Mouse (Mus musculus) frontal cortex, adult 2 months (tissue): ENCODE results near the gene Chac1. TPM values are rescaled to one million over a fixed set of nuclear protein-coding genes. Genes with fewer than 3 reads are reported as not detected.

Experiments
- DNase-seq, 2 experiments: peaks; one replicate each; pipeline ENCODE4 v3.0.0; 2022; ENCODE audit warnings: low spot score in 1 of 2; ENCODE audit errors: extremely low spot score in 1 of 2
- polyA plus RNA-seq: library from polyadenylated mRNA; depleted of rRNA; stranded (reverse); fragments of >200 nt; gene quantifications from 2 replicates; pipeline ENCODE4 v1.2.3, GENCODE M21; 2012; rRNA removed

Gene Chac1
- polyA plus RNA-seq, result 7.1 and 7.6 TPM in 2 replicates

DNA sequence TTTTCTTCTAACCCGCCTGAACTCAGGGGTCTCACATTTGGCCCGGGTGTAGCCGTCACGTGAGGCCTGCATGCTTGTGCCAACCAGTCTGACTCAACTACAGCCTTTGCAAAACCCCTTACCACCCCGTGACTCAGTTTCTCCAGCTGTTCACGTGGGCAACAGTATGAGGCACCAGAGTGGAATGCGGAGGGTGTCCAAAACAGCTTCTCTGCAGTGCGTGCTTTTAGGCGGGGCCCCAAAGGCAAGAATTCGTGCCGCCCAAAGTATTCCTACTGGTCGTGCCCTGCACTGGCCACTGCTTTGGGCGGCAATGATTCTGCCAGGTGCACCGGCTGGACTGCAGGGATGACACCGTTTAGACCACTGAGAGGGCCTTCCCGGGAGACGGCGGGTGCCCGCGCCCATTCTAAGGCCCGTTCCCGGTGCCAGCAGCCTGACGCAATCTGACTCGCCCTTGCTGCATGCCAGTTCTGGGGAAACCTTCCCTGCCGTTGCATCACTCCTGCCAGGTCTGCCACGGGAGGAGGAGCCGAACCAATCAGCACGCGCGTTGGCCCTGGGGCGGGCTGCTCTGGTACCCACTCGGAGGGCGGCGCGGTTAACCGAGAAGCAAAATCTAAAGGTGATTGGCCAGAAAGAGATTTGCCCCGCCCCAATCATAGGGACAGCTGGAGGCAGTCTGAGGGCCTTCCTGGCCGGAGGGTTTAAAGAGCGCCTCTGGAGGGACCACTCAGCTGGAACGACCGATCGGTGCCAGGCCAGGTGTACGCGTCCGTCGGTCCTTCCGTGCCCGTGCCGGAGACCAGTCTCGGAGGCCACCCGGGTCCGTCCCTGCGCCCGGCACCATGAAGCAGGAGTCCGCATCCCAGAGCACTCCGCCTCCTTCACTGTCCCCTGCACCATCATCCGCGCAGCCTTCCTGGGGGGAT lies at the start of gene Chac1:
TSS of gene Chac1 (plus strand) at position 675 of the 932 bp plus-strand sequence.
- DNase-seq, result peak; percentile 93 to 98

DNA sequence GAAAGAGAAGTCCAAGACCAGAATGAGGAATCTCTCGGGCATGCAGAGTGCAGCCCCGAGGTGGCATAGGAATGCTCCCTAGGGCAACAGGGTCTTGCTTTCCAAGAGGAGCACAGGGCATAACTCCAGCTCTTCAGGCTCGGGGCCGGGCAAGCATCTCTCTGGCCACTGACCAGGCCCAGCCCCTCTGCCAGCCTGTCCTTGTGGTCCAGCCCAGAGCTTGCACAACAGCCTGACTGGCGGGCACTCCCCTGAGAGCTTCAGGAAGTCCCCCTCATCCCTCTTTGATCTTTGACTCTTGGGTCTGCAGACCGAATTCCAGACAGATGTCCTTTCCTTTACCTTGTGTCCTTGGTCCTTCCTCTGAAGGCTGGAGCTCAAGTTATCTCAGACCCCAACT lies 48.2 kb upstream of the Chac1 start:
- no peak for DNase-seq

DNA sequence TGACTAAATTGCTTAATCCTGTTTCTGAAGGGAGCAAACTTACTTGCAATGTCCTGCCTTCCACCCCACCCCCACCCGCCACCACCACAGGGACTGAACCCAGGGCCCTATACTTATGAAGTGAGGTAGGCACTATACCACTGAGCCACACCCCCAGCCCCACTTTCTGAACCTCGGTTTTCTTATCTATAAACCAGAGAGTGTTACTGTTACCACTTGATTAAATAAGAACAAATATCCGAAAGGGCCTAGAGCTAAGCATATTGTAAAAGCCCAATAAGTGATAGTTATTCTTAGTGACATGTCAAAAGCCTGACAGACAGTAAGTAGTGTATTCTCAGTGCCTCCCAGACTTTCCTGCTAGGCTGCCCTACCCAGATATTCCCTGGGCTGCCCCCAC lies 46.6 kb upstream of the Chac1 start:
- no peak for DNase-seq

DNA sequence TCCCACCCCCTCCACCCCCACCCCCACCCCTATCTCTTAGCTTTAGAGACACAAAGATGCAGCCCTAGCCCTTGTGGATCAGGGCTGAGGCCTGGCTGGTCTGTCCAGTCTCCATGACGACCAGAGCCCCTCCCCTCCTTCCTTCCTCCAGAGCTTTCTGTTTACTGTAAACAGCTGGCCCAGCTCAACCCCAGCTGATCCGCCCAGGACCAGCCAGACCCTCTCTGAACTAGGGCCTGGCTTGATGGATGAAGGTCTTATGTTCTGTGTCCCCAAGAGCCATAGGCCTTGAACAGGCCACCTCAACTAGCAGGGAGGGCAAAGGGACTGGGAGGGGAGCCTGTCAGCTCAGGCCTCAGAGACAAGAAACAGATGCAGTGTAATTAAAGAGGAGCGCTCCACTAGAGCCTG lies 46.2 kb upstream of the Chac1 start:
- DNase-seq, result no peak

- no peak for DNase-seq
Measured at GRCm38 (mm10) chr2:119311544-119311943, 39.5 kb upstream of the Chac1 start.

- DNase-seq, result no peak
Measured at GRCm38 (mm10) chr2:119312380-119312958, 38.6 kb upstream of the Chac1 start.

GRCm38 (mm10) chr2:119313780-119314479 lies 37.1 kb upstream of the Chac1 start:
- no peak for DNase-seq

DNA sequence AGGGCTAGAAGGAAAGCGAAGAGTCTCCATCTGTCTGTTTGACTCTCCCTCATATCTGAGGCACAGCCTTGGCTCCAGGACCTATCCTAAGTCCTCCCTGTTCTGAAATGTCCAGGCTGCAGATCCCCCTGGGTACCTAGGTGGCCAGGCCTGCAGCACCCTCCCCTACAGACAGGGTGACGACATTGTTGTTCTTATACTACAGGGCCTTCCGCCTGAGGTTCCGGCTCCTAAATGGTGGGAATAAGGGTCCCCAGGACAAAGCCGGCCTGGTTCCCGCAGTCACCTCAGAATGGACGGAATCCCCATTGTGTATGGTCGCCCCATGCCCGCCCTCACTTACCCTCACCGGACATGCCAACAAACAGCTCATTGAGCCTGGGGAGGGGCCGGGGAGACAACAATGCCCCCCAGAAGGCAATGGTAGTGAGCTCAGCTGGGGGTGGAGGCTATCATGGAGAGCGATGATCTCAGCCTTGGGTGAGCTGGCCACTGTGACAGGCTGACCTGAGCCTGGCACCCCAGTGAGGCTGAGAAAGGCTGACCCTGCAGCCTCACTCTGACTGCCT lies 36.2 kb upstream of the Chac1 start:
- DNase-seq, result no peak

GRCm38 (mm10) chr2:119318043-119318710 lies 32.9 kb upstream of the Chac1 start:
- DNase-seq, result no peak

DNA sequence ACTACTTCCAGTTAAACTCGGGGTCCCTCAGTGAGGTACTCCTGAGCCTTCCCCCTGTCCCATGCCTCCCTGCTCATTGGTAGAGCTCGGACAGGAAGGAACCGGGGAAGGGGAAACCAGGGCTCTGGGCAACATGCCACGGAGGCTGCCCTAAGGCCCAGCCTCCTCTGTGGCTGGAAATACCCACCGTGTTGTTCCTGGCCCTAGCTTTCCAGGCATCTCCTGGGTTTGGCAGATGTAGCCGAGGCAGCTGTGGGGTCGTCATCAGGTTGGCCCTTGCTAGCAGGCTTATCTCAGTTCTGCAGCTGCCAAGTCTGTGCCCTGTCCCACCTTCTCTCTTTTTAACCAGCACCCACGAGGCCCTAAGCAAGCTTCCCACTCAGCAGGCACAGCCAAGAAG lies 30.5 kb upstream of the Chac1 start:
- DNase-seq, result no peak

DNA sequence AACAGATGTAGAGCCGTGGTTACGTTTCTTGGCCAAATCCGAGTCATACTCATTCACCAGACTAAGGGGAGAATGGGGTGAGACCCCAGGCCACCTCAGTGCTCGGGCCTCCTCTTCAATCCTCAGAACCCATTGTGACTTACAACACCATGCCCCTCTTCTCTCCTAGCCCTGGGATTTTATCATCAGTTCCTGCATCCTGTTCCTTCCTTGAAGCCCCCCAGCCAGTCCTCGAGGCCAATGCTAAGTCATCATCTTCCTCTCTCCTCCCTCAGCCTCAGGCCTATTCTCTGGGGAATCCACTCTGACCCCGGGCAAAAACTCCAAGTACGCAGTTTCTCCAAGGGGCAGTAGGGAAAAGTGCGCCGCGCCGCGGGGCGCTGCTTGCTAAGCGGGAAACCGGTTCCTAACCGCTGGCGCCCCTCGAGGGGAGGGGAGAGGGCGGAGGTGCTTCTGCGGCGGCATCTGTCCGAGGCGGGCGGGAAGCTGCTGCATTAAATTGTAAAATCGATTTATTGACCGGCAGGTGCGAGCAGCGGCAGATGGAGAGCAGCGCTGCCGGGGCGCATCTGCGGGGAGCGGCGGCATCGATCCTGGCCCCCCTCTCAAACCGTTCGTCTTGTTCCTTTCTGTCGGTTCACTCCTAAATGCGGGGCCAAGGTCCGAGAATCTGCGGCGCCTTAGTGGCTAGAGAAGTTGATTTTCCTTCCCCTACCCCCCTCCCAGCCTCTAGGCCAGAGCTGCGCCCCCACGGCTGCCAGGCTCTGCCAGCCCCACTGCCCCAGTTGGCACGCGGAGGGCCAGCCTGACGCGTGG lies 29.1 kb upstream of the Chac1 start:
- DNase-seq, result no peak

- peak in 1 of 2 experiments; percentile 64 for DNase-seq
Measured at GRCm38 (mm10) chr2:119322587-119323300, 28.3 kb upstream of the Chac1 start.

DNA sequence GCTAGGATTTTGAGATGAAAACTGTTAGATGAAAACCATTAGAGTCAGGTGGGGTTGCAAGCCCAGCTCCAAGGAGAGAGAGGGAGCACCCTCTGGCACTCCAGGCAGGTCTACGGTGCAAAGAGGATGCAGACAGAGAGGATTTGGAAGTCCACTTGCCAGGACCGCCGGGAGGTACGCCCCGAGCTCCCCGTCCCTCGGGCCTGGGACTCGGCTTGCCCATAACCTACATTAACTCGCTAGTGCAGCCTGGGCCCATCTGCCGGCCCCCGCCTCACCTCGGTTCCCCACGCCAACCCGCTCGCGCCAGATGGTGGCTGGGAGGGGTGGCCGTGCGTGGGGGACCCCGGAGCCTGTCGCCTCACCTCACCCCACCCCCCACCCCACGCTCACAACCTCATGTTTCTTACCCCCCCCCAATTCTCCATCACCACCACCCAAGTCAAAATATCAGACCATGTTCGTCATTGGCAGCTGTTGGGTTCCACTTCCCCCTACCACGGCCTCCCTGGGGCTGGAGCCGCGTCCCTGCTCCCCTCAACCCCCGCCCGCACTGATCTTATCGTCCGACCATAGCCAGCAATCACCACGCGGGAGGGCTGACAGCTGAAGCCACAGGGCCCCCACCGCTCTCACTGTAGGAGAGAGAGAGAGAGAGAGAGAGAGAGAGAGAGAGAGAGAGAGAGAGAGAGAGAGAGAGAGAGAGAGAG lies 27.0 kb upstream of the Chac1 start:
- no peak for DNase-seq

GRCm38 (mm10) chr2:119324576-119325318 lies 26.3 kb upstream of the Chac1 start:
- DNase-seq, result no peak

DNA sequence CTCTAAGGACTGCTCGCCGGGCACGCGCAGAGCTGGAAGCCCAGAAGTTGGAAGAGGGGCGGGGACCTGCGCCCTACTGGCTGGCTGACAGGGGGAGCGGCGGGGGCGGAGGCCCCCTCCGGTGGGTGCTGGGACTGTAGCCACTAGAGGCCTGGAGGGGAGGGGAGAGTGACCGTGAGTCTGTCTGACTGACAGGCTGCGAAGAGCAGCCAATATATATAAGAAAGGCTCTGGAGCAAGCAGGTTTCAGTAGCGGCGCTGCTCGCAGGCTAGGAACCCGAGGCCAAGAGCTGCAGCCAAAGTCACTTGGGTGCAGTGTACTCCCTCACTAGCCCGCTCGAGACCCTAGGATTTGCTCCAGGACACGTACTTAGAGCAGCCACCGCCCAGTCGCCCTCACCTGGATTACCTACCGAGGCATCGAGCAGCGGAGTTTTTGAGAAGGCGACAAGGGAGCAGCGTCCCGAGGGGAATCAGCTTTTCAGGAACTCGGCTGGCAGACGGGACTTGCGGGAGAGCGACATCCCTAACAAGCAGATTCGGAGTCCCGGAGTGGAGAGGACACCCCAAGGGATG lies 25.4 kb upstream of the Chac1 start, which contains the start of gene Dll4:
TSS of gene Dll4 (plus strand) at position 217 of the 576 bp plus-strand sequence.
- DNase-seq, result no peak

- no peak for DNase-seq
Measured at GRCm38 (mm10) chr2:119326161-119327101, 24.6 kb upstream of the Chac1 start.
